Mouse (Mus musculus): Measurements from ENCODE around the gene Uncx.

GRCm38 (mm10) chr5:139556116-139556678 is 12.9 kb downstream of the Uncx start:
- no peak for TF ChIP-seq POLR2A (IDR thresholded peaks at IDR 0.05; ENCODE audit: low read depth, low read length)
- no peak for TF ChIP-seq CTCF (conservative IDR thresholded peaks at IDR 0.05; ENCODE audit: insufficient read depth, insufficient read length, low read depth, low read length)

Data from kidney, adult 2 months (tissue).